Mouse (Mus musculus) limb, embryonic 14.5 days (tissue): ENCODE data around the gene Thap2. TPM values are rescaled to one million over a fixed set of nuclear protein-coding genes. Genes with fewer than 3 reads are reported as not detected.

Experiments used
- ATAC-seq: fragments of 200-750 bp; cut with Nextera tagmentation; 2 replicates; pipeline ENCODE4 v1.8.0; 2017; ENCODE audit warnings: low read depth, moderate number of reproducible peaks, moderate TSS enrichment; ENCODE audit not compliant: low FRiP score
- DNase-seq: peaks from one replicate; pipeline ENCODE4 v3.0.0-alpha.2; 2015; ENCODE audit warnings: low spot score
- H3K27ac ChIP-seq: fragments of 300-500 bp; sonication (generic); replicated peaks from 2 replicates; pipeline ENCODE4 v1.5.1; 2014; ENCODE audit warnings: low read depth, mild to moderate bottlenecking, low read length, moderate library complexity, mixed read lengths
- H3K27me3 ChIP-seq: fragments of 300-500 bp; sonication (generic); 2 replicates; pipeline ENCODE4 v1.6.1; 2014; ENCODE audit warnings: low read length, mixed read lengths; ENCODE audit not compliant: control insufficient read depth, insufficient read depth
- H3K36me3 ChIP-seq: fragments of 300-500 bp; sonication (generic); 2 replicates; pipeline ENCODE4 v1.6.1; 2014; ENCODE audit warnings: mild to moderate bottlenecking, low read length, moderate library complexity, mixed read lengths; ENCODE audit not compliant: control insufficient read depth, insufficient read depth
- H3K4me1 ChIP-seq: fragments of 300-500 bp; sonication (generic); 2 replicates; pipeline ENCODE4 v1.6.1; 2014; ENCODE audit warnings: antibody characterized with exemption, low read length, mixed read lengths; ENCODE audit not compliant: control insufficient read depth, insufficient read depth
- H3K4me2 ChIP-seq: fragments of 300-500 bp; sonication (generic); replicated peaks from 2 replicates; pipeline ENCODE4 v1.6.1; 2014; ENCODE audit warnings: low read depth, mild to moderate bottlenecking, low read length, moderate library complexity; ENCODE audit not compliant: severe bottlenecking
- H3K4me3 ChIP-seq: fragments of 300-500 bp; sonication (generic); replicated peaks from 2 replicates; pipeline ENCODE4 v1.5.1; 2014; ENCODE audit warnings: low read length
- H3K9ac ChIP-seq: fragments of 300-500 bp; sonication (generic); 2 replicates; pipeline ENCODE4 v1.6.1; 2014; ENCODE audit warnings: mild to moderate bottlenecking, low read depth, low read length, moderate library complexity; ENCODE audit not compliant: severe bottlenecking
- H3K9me3 ChIP-seq: fragments of 300-500 bp; sonication (generic); 2 replicates; pipeline ENCODE4 v1.6.1; 2016; ENCODE audit warnings: low read length; ENCODE audit not compliant: control insufficient read depth
- POLR2A ChIP-seq: fragments of 200-500 bp; IDR thresholded peaks from 2 replicates; pipeline ENCODE4 v1.8.0; 2012; ENCODE audit warnings: inconsistent platforms, mild to moderate bottlenecking, moderate library complexity, borderline replicate concordance; ENCODE audit not compliant: insufficient read depth, insufficient read length; ENCODE audit errors: extremely low read depth
- WGBS: fragments of 180-500 bp; shearing (Covaris S2); extraction: QIAGEN DNeasy Blood & Tissue Kit; methylation state at CpG from one replicate; pipeline ENCODE4 v1.1.7; 2014; 5-methylcytosine and 5-hydroxymethylcytosine counted together
- polyA plus RNA-seq, 2 experiments: library from polyadenylated mRNA; depleted of rRNA in 1 of 2; stranded (reverse) in 1 of 2; unstranded in 1 of 2; fragments of >200 nt; fragmentation: Nextera tagmentation in 1 of 2; extraction: Ambion mirVana in 1 of 2; gene quantifications; 2 replicates each; pipeline versions ENCODE4 v1.2.1 to v1.2.3; 2012 to 2014

The Thap2 gene
- polyA plus RNA-seq, 2 experiments, result 12.9 to 17.1 TPM

GRCm38 (mm10) chr10:115354553-115354952 is 29.7 kb downstream of the Thap2 start:
- WGBS, result 75% methylated on average over 6 of the region's 6 CpGs
- H3K36me3 ChIP-seq, result peaks cover 4% of the 10 kb centered on the region; the same call in 1 of the 2 replicates
- no peaks in the 10 kb centered on the region for H3K9me3 ChIP-seq
- no peaks in the 10 kb centered on the region for H3K4me1 ChIP-seq
- ATAC-seq (no peak), DNase-seq (no peak)
- no peak overlapping the region for H3K9ac ChIP-seq
- H3K4me3 ChIP-seq, result no peak overlapping the region
- TF ChIP-seq POLR2A, result no peak
- no peak overlapping the region for H3K27ac ChIP-seq
- H3K27me3 ChIP-seq, result no peaks in the 10 kb centered on the region
- no peak overlapping the region for H3K4me2 ChIP-seq

GRCm38 (mm10) chr10:115350810-115351397 is 33.3 kb downstream of the Thap2 start:
- Histone ChIP-seq H3K9me3 (no peaks in the 10 kb centered on the region), H3K4me2 (no peak overlapping the region), H3K9ac (no peak overlapping the region), H3K4me1 (no peaks in the 10 kb centered on the region), H3K36me3 (peaks cover 4% of the 10 kb centered on the region; the same call in 1 of the 2 replicates), H3K4me3 (no peak overlapping the region), H3K27ac (no peak overlapping the region), H3K27me3 (no peaks in the 10 kb centered on the region)
- DNase-seq (no peak), ATAC-seq (no peak)
- no peak for TF ChIP-seq POLR2A
- 78% methylated on average over 2 of the region's 2 CpGs for WGBS

- no peak for ATAC-seq
- 84% methylated on average over 7 of the region's 7 CpGs for WGBS
Observed at GRCm38 (mm10) chr10:115349509-115349908, 34.7 kb downstream of the Thap2 start.

GRCm38 (mm10) chr10:115349029-115349428 is 35.2 kb downstream of the Thap2 start:
- Histone ChIP-seq H3K9ac (no peak overlapping the region), H3K36me3 (peaks cover 5% of the 10 kb centered on the region), H3K4me3 (no peak overlapping the region), H3K4me2 (no peak overlapping the region), H3K27ac (no peak overlapping the region), H3K9me3 (no peaks in the 10 kb centered on the region), H3K27me3 (no peaks in the 10 kb centered on the region), H3K4me1 (no peaks in the 10 kb centered on the region)
- WGBS, result 69% methylated on average over 10 of the region's 10 CpGs
- TF ChIP-seq POLR2A, result no peak
- ATAC-seq (no peak), DNase-seq (no peak)

More at GRCm38 (mm10) chr10:115349509-115349908, 34.7 kb downstream of the Thap2 start:
- Histone ChIP-seq H3K9me3 (no peaks in the 10 kb centered on the region), H3K4me2 (no peak overlapping the region), H3K36me3 (peaks cover 4% of the 10 kb centered on the region; the same call in 1 of the 2 replicates), H3K4me1 (no peaks in the 10 kb centered on the region), H3K9ac (no peak overlapping the region), H3K27me3 (no peaks in the 10 kb centered on the region), H3K4me3 (no peak overlapping the region), H3K27ac (no peak overlapping the region)
- TF ChIP-seq POLR2A, result no peak
- no peak for DNase-seq

GRCm38 (mm10) chr10:115348131-115348530 is 36.1 kb downstream of the Thap2 start:
- Histone ChIP-seq H3K4me1 (no peaks in the 10 kb centered on the region), H3K4me2 (no peak overlapping the region), H3K27ac (no peak overlapping the region), H3K36me3 (peaks cover 14% of the 10 kb centered on the region), H3K4me3 (no peak overlapping the region), H3K27me3 (no peaks in the 10 kb centered on the region), H3K9me3 (no peaks in the 10 kb centered on the region), H3K9ac (no peak overlapping the region)
- no peak for TF ChIP-seq POLR2A
- no peak for ATAC-seq
- 81% methylated on average over 6 of the region's 6 CpGs for WGBS
- DNase-seq, result no peak
